9 mouse cellular contexts compared by ENCODE assay signal in the genomic region with DNA sequence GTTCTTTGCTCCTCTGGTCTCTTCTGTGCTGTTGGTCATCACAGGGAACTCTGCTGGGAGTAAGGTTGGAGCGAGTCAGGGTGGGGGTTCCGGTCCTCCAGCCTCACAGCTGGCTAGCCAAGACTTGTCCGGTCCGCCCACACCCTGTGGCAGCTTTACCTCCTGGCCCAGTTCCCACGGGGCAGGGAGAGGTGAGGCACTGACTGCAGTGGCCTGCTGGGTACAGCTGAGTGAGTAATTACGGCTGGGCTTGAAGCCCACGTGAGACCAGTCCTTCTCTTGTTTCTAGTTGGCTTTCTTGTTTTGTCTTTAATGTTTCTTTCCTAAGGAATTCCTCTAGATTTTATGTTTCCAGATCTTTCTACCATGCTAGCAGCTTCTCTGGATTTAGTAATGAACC. TPM values are rescaled to one million over a fixed set of nuclear protein-coding genes. Genes with fewer than 3 reads are reported as not detected.
DNase-seq lines count a peak whose midpoint lies in the region; ATAC-seq and TF ChIP-seq lines count a peak whose summit lies in the region.
"Had no signal": no experiment of that assay in that cellular context is flagged by ENCODE, and none has a peak within 500 bp of the region (broad histone marks: within the 10 kb centered on the region; RNA-seq: fewer than 3 reads in every experiment).

No protein-coding gene starts in this region.

- no peak overlapping the region for H3K9ac ChIP-seq in heart, embryonic 13.5 days

- no peak overlapping the region for H3K4me3 ChIP-seq in left cerebral cortex, adult 2 months
- no peak overlapping the region for H3K4me3 ChIP-seq in heart, embryonic 13.5 days

- H3K36me3 ChIP-seq in heart, embryonic 13.5 days = no peaks in the 10 kb centered on the region

- H3K4me1 ChIP-seq in heart, embryonic 13.5 days = peaks cover 47% of the 10 kb centered on the region

- intact Hi-C loops in left cerebral cortex, adult 2 months (cut with DNase I) = loop anchor here (2.0 kb wide), 1 partner anchor 21 kb away; no protein-coding TSS in a partner anchor

- no peak for DNase-seq in left cerebral cortex, adult 2 months (ENCODE audit: extremely low spot score in 1 of 2, low spot score in 2 of 2)
- no peak for DNase-seq in left cerebral cortex, adult 9 months (ENCODE audit: low spot score in 2 of 2)
- peak; percentile 40 to 61 for DNase-seq in cerebellum, postnatal 36 days
- DNase-seq in kidney, postnatal 25 days = peak; percentile 80 to 93
- peak; percentile 50 for DNase-seq in ovary, postnatal 14 days (ENCODE audit: low spot score)
- DNase-seq in thymus, postnatal 10 days (ENCODE audit: low spot score in 2 of 2) = no peak
- no peak for DNase-seq in liver

- no peak for TF ChIP-seq CTCF in left cerebral cortex, adult 2 months (IDR thresholded peaks at IDR 0.05)

- H3K27me3 ChIP-seq in heart, embryonic 13.5 days (replicated peaks) = no peaks in the 10 kb centered on the region

- H3K4me2 ChIP-seq in heart, embryonic 13.5 days = no peak overlapping the region

- ATAC-seq in heart, embryonic 13.5 days (ENCODE audit: extremely low read depth, insufficient number of reproducible peaks, low FRiP score, low TSS enrichment) = no peak

- H3K27ac ChIP-seq in left cerebral cortex, adult 2 months = peak overlapping the region; percentile 73
- peak overlapping the region; percentile 45 for H3K27ac ChIP-seq in heart, embryonic 13.5 days (replicated peaks)

- WGBS in heart, embryonic 13.5 days = 52% methylated on average over 7 of the region's 7 CpGs

- H3K9me3 ChIP-seq in heart, embryonic 13.5 days = no peaks in the 10 kb centered on the region

RNA-seq across cellular contexts. Expression of a gene that starts 22.8 kb away (rescaled TPM):
- 100 to 1,000 TPM; 411 to 445 TPM for total RNA-seq in left cerebral cortex, adult 2 months (2021)
- 8.8 and 9.8 TPM in 2 replicates for polyA plus RNA-seq in heart, embryonic 13.5 days (2015; fragmentation: Nextera tagmentation; extraction: Ambion mirVana)

RNA-seq across cellular contexts. Expression of a gene that starts 30.2 kb away (rescaled TPM):
- under 1 TPM; 0.61 TPM for total RNA-seq in left cerebral cortex, adult 2 months (2021)
- polyA plus RNA-seq in heart, embryonic 13.5 days (2015; fragmentation: Nextera tagmentation; extraction: Ambion mirVana) = not detected in 2 replicates
- total RNA-seq: liver, adult 2 months had no signal
- polyA plus RNA-seq: liver, adult 2 months had no signal

RNA-seq across cellular contexts. Expression of a gene that starts 33.6 kb away (rescaled TPM):
- total RNA-seq in left cerebral cortex, adult 2 months (2021) = not detected
- not detected in 2 replicates for polyA plus RNA-seq in heart, embryonic 13.5 days (2015; fragmentation: Nextera tagmentation; extraction: Ambion mirVana)

RNA-seq across cellular contexts. Expression of a gene that starts 45.6 kb away (rescaled TPM):
- total RNA-seq in left cerebral cortex, adult 2 months (2021) = 10 to 100 TPM; 12.8 to 13.6 TPM
- polyA plus RNA-seq in heart, embryonic 13.5 days (2015; fragmentation: Nextera tagmentation; extraction: Ambion mirVana) = 9.3 and 11.2 TPM in 2 replicates

RNA-seq across cellular contexts. Expression of a gene that starts 52.7 kb away (rescaled TPM):
- not detected for total RNA-seq in left cerebral cortex, adult 2 months (2021)
- polyA plus RNA-seq in heart, embryonic 13.5 days (2015; fragmentation: Nextera tagmentation; extraction: Ambion mirVana) = not detected in 2 replicates
- total RNA-seq: liver, adult 2 months had no signal
- polyA plus RNA-seq: liver, adult 2 months had no signal

Comparison
In these comparisons a context has a peak if more than half of its experiments do, and no peak if none do; other contexts are left out.
1. DNase-seq: peak in cerebellum, postnatal 36 days (2 of 2), kidney, postnatal 25 days (2 of 2) and ovary, postnatal 14 days (single experiment); none in left cerebral cortex, adult 2 months (0 of 2), left cerebral cortex, adult 9 months (0 of 2), thymus, postnatal 10 days (0 of 2) and liver (single experiment).